Mouse (Mus musculus) granulocyte monocyte progenitor cell, adult 5-6 weeks (primary cell): Measurements from ENCODE around the gene Fcrl6. TPM values are rescaled to one million over a fixed set of nuclear protein-coding genes. Genes with fewer than 3 reads are reported as not detected.

Experiments used
- ATAC-seq: replicated peaks from 2 replicates; pipeline ENCODE4 v1.8.0; 2016; ENCODE audit warnings: mild to moderate bottlenecking, moderate TSS enrichment, inconsistent platforms; ENCODE audit not compliant: poor library complexity, severe bottlenecking
- total RNA-seq, 2 experiments: library from RNA; stranded (forward) in 1 of 2; stranded (reverse) in 1 of 2; fragments of 200-712, 200-1000 nt in 1 of 2; fragments of >200 nt in 1 of 2; fragmentation: Nextera tagmentation in 1 of 2; gene quantifications; 2 replicates each; pipeline ENCODE4 v1.2.3; 2014 to 2017

Gene Fcrl6
- total RNA-seq, 2 experiments from 2014 or later, result not detected

DNA sequence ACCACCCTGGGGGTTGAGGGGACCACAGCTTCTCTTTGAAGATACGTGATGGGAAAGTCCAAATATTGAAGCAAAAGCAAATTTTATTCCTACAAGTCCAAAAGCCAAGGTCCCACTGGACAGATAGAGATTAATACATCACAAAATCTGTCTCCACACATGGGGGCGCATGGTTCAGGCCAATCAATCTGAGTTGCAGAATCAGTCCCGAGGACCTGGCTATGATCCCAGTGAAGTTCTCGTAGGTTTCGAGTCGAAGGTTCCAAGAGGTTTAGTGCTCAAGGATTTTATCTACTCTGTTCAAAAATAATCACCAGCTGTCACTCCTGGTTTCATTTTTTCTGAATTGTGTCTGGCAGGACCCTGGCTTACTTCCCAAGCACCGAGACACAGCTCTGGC, 51.3 kb downstream of the Fcrl6 start:
- no peak for ATAC-seq

DNA sequence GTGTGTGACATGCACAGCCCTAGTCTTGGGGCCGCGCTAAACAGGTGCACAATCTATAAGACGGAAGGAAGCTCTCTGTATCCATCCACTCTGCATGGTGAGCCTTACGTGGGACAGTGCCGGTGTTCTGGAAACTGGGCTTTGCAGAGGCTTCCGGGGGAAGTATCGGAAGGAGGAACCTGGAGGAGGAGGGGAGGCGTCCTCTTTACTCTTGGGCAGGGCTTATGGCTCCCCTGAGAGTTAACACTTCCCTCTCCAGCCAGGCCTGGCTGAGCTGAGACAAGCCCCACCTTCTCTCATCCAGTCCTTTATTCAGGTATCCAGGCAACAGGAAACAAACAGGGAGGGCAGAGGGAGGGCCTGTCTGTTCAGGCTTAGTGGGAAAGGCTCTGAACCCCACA, 51.8 kb downstream of the Fcrl6 start:
- peak; percentile 87 for ATAC-seq

DNA sequence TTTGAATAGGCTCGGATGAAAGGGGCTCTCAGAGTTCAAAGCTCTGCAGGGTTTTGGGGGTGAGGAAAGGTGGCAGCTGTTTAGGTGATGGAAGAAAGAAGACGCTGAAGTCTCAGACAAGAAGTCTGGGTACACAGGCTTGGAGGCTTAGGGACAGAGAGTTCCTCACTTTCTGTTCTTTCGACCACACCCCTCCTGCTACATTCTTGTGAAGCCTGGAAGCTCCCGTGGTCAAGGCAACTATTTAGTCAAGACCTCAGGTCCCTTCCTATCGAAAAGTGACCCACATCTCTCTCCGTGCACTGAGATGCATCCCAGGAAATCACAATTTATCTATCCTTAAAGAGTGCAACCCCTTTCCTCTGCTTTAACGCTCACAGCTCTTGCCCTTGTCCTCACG, 52.6 kb downstream of the Fcrl6 start:
- ATAC-seq, result no peak

DNA sequence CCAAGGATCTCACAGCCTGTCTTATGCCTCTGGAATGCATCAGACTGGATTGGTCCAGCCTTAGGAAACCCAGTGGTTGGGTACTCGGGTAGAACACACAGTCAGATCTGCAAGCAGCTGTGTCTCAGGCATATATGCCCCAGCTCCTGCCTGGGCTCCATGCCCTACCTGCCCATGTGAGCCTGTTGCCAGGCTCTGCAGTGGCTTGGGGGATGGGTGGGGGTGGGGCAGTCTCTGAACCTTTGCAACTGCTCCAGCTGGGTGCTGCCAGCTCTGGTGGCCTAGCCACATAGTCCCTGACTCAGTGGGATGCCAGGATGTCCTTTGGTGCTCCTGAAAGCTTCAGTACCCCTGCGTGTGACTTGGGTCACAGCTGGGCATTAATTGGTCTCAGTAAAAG, 53.0 kb downstream of the Fcrl6 start:
- ATAC-seq, result no peak

DNA sequence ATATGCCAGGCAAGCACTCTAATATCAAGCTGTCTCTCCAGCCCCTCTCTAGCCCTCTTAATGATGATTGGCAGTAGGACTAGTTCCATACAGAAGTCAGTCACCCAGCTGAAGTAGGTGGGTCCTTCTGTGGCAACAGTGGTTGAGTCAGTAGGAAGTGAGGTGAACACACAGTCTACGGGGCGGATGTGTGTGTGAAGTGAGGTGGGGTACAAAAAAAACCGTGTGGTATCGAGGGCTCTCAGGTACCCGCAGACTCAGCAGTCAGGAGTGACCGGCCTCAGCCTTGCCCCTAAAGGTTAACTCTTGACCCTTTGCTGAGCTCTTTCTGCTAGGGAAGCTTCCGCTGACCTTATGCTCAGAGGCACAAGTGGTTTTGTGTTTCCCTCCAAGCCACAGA, 53.9 kb downstream of the Fcrl6 start:
- ATAC-seq, result peak; percentile 71

Other genes with a start within 250 kb of the Fcrl6 start
- 10.2 and 16.0 TPM in 2 replicates for gene Pigm, start 226.0 kb downstream of the Fcrl6 start, total RNA-seq (2014; fragmentation: Nextera tagmentation)
- gene Pigm, start 226.0 kb downstream of the Fcrl6 start, total RNA-seq (2017), result 13.8 and 16.2 TPM in 2 replicates
- not detected in 2 replicates for gene Slamf9, start 127.2 kb downstream of the Fcrl6 start, total RNA-seq (2014; fragmentation: Nextera tagmentation)
- gene Slamf9, start 127.2 kb downstream of the Fcrl6 start, total RNA-seq (2017), result 0.26 TPM in 1 of 2 replicates, not detected in the other
- not detected in 2 replicates for gene Igsf9, start 120.8 kb downstream of the Fcrl6 start, total RNA-seq (2014; fragmentation: Nextera tagmentation)
- gene Igsf9, start 120.8 kb downstream of the Fcrl6 start, total RNA-seq (2017), result not detected in 2 replicates
- gene Tagln2, start 102.5 kb downstream of the Fcrl6 start, total RNA-seq (2014; fragmentation: Nextera tagmentation), result 629 and 731 TPM in 2 replicates
- gene Tagln2, start 102.5 kb downstream of the Fcrl6 start, total RNA-seq (2017), result 281 and 350 TPM in 2 replicates
- gene Cfap45, start 81.8 kb downstream of the Fcrl6 start, total RNA-seq (2014; fragmentation: Nextera tagmentation), result not detected in 2 replicates
- gene Cfap45, start 81.8 kb downstream of the Fcrl6 start, total RNA-seq (2017), result 0.46 TPM in 1 of 2 replicates, not detected in the other
- not detected in 2 replicates for gene Vsig8, start 46.6 kb downstream of the Fcrl6 start, total RNA-seq (2014; fragmentation: Nextera tagmentation)
- gene Vsig8, start 46.6 kb downstream of the Fcrl6 start, total RNA-seq (2017), result not detected in 2 replicates
- gene Slamf8, start 12.0 kb downstream of the Fcrl6 start, total RNA-seq (2014; fragmentation: Nextera tagmentation), result 1.4 TPM in 1 of 2 replicates, not detected in the other
- gene Slamf8, start 12.0 kb downstream of the Fcrl6 start, total RNA-seq (2017), result not detected in 2 replicates
- gene Dusp23, start 30.4 kb upstream of the Fcrl6 start, total RNA-seq (2014; fragmentation: Nextera tagmentation), result 18.2 and 22.6 TPM in 2 replicates
- 2.6 and 2.9 TPM in 2 replicates for gene Dusp23, start 30.4 kb upstream of the Fcrl6 start, total RNA-seq (2017)
- gene Crp, start 95.5 kb upstream of the Fcrl6 start, total RNA-seq (2014; fragmentation: Nextera tagmentation), result not detected in 2 replicates
- not detected in 2 replicates for gene Crp, start 95.5 kb upstream of the Fcrl6 start, total RNA-seq (2017)